Mouse (Mus musculus): Measurements from ENCODE around the gene Lztr1.
A peak's percentile ranks its signal among the peaks of the same experiment; 100 is the strongest.

Gene Lztr1

GRCm38 (mm10) chr16:17556907-17557306 is 48.4 kb downstream of the Lztr1 start:
- no peak for DNase-seq (ENCODE audit: low read depth)

GRCm38 (mm10) chr16:17557947-17558480 is 49.5 kb downstream of the Lztr1 start:
- peak; percentile 66 for DNase-seq (ENCODE audit: low read depth)

- DNase-seq (ENCODE audit: low read depth) = no peak
These were observed 50.3 kb downstream of the Lztr1 start for GRCm38 (mm10) chr16:17558811-17559210.

- no peak for DNase-seq (ENCODE audit: low read depth)
These were observed 51.0 kb downstream of the Lztr1 start for GRCm38 (mm10) chr16:17559396-17560027.

GRCm38 (mm10) chr16:17561128-17561750 is 52.8 kb downstream of the Lztr1 start, which contains the start of gene Lrrc74b:
Lrrc74b (minus strand) TSS chr16:17561247.
- DNase-seq (ENCODE audit: low read depth) = no peak

GRCm38 (mm10) chr16:17561751-17562208 is 53.3 kb downstream of the Lztr1 start, which contains the start of gene P2rx6:
P2rx6 (plus strand) TSS chr16:17561885.
- DNase-seq (ENCODE audit: low read depth) = no peak

- DNase-seq (ENCODE audit: low read depth) = no peak
These were observed 55.1 kb downstream of the Lztr1 start for GRCm38 (mm10) chr16:17563580-17563979.

- no peak for DNase-seq (ENCODE audit: low read depth)
These were observed 55.7 kb downstream of the Lztr1 start for GRCm38 (mm10) chr16:17564221-17564620.

GRCm38 (mm10) chr16:17564771-17565170 is 56.3 kb downstream of the Lztr1 start:
- DNase-seq (ENCODE audit: low read depth) = no peak

GRCm38 (mm10) chr16:17566186-17566585 is 57.7 kb downstream of the Lztr1 start:
- DNase-seq (ENCODE audit: low read depth) = no peak

Data from c-Kit-positive CD71-positive TER-119-negative erythroid progenitor cells, embryonic 14.5 days (primary cell).